Mouse (Mus musculus): ENCODE measurements at regions not wholly inside any gene's neighbourhood (a gene's known extent, or its start where the extent isn't known, plus 50 kb on each side); places are given as distances from the start of the nearest gene placed in this dataset.

DNA sequence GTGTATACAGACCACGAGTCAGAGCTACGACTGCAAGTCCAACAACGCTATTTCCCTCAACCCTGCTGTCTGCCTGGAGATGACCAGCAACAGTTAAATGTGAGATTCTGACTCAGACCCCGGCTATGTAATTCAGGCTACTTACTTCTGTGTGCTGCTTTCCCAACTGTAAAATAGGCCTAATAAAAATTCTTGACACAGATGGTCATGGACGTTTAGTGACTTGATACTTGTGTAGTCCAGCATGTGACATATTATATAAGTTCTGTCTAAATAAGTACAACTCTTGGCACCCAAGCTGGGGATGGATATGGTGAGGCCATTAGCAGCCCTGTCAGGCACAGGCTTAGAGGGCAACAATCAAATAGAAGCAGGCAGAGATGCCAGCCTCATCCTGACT is 77.4 kb upstream of the Lifr start:
- TF ChIP-seq CTCF (IDR thresholded peaks at IDR 0.05; ENCODE audit: low read depth) (no peak), EP300 (optimal IDR thresholded peaks at IDR 0.05) (no peak)
